Mouse (Mus musculus) myocyte (in vitro differentiated cells): ENCODE measurements around the gene Pcdh7.

Source experiments
- E2F4 ChIP-seq: IDR thresholded peaks from one replicate; pipeline ENCODE4 v1.6.1; 2011; ENCODE audit warnings: mild to moderate bottlenecking, control low read depth, moderate library complexity; ENCODE audit not compliant: insufficient read depth
- MYOG ChIP-seq, 3 experiments: IDR thresholded peaks; one replicate each; pipeline ENCODE4 v1.6.1; 2011; ENCODE audit warnings: control low read depth in 2 of 3, low read depth in 2 of 3, mild to moderate bottlenecking in 2 of 3; ENCODE audit not compliant: insufficient read length in 2 of 3, control insufficient read depth in 1 of 3, insufficient read depth in 1 of 3
- POLR2A ChIP-seq: IDR thresholded peaks from one replicate; pipeline ENCODE4 v1.6.1; 2011; ENCODE audit warnings: low read depth, mild to moderate bottlenecking, control low read depth, moderate library complexity; ENCODE audit not compliant: insufficient read length
- POLR2AphosphoS2 ChIP-seq: IDR thresholded peaks from one replicate; pipeline ENCODE4 v1.6.1; 2011; ENCODE audit warnings: low read depth, control low read depth; ENCODE audit not compliant: insufficient read length
- SRF ChIP-seq: IDR thresholded peaks from one replicate; pipeline ENCODE4 v1.6.1; 2011; ENCODE audit warnings: low read depth; ENCODE audit not compliant: control insufficient read depth, insufficient read length
- TCF12 ChIP-seq: IDR thresholded peaks from one replicate; pipeline ENCODE4 v1.6.1; 2011; ENCODE audit warnings: mild to moderate bottlenecking, control low read depth; ENCODE audit not compliant: poor library complexity, insufficient read depth, severe bottlenecking
- TCF3 ChIP-seq: IDR thresholded peaks from one replicate; pipeline ENCODE4 v1.6.1; 2011; ENCODE audit warnings: low read depth, control low read depth; ENCODE audit not compliant: insufficient read length
- USF1 ChIP-seq: IDR thresholded peaks from one replicate; pipeline ENCODE4 v1.6.1; 2011; ENCODE audit warnings: low read depth, mild to moderate bottlenecking, control low read depth, moderate library complexity

GRCm38 (mm10) chr5:57810641-57811040 is 92.9 kb downstream of the Pcdh7 start:
- TF ChIP-seq POLR2AphosphoS2 (no peak), TCF12 (no peak), POLR2A (no peak), MYOG (IDR thresholded peaks at IDR 0.05; ENCODE audit: control insufficient read depth in 1 of 3, insufficient read depth in 1 of 3, insufficient read length in 2 of 3, low read depth in 2 of 3) (no peak), USF1 (no peak), E2F4 (no peak), SRF (no peak), TCF3 (no peak)
